Mouse (Mus musculus) E14TG2a.4 (cell line): ENCODE data around the gene Vrk3.

Source experiments
- CTCF ChIP-seq: conservative IDR thresholded peaks from 2 replicates; pipeline ENCODE4 v1.5.1; 2014; ENCODE audit warnings: low read length
- POU5F1 ChIP-seq: IDR thresholded peaks from 2 replicates; pipeline ENCODE4 v1.6.1; 2014; ENCODE audit warnings: low read length, borderline replicate concordance

DNA sequence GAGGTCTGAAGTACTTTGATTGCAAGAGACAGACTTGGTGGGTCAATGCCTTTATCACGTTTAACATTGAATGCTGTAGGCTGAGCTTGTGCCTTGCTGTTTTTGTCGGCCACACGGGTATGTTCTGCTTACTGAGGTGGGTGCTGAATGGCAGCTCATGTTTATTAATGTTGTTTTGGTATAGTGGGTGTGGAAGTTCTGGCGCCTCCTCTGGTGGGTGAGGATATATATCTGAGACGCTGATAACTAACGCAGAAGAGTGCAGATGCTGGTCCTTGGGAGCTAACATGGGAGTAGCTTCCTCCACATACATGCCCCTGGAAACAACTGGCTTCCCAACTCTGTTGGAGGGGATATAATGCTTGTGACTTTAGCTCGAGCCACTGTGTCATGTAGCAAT lies 75.2 kb downstream of the Vrk3 start:
- no peak for TF ChIP-seq CTCF
- no peak for TF ChIP-seq POU5F1
